10 mouse cellular contexts compared by ENCODE assay signal in the genomic region with DNA sequence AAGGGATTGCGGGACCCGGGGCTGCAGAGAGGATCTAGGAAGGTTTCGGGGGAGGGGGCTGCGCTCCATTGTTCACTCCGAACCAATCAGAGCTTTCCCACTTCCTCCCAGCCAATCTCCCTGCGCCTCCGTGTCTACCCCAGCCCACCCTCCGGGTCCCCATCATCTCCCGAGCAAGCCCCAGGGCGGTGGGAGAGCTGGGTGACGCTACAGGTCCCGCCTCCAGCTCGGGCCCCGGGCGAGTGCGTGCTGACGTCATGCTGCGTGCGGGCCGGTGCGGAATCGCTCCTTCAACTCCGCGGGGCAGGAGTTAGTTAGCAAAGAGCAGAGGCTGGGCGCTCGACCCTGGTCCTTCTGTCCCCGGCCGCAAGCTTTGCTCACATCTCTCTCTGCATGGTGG. TPM values are rescaled to one million over a fixed set of nuclear protein-coding genes. Genes with fewer than 3 reads are reported as not detected.
DNase-seq lines count a peak whose midpoint lies in the region; ATAC-seq and TF ChIP-seq lines count a peak whose summit lies in the region.
"Had no signal": no experiment of that assay in that cellular context is flagged by ENCODE, and none has a peak within 500 bp of the region (broad histone marks: within the 10 kb centered on the region; RNA-seq: fewer than 3 reads in every experiment).

No protein-coding gene starts in this region.

- peak overlapping the region; percentile 46; the same call in 1 of the 2 replicates for H3K9ac ChIP-seq in embryonic facial prominence, embryonic 11.5 days (replicated peaks; ENCODE audit: low read length)
- 0 out of 2 replicates have a peak overlapping the region, but pooled peaks have one; percentile 32 for H3K9ac ChIP-seq in heart, embryonic 15.5 days
- H3K9ac ChIP-seq in limb, embryonic 12.5 days (replicated peaks) = peak overlapping the region; percentile 40; the same call in 1 of the 2 replicates
- H3K9ac ChIP-seq in midbrain, embryonic 15.5 days = no peak overlapping the region

- no peak for TF ChIP-seq CTCF in cerebellum, adult 2 months (IDR thresholded peaks at IDR 0.05; ENCODE audit: borderline replicate concordance, insufficient read depth, low read depth, low read length)
- no peak for TF ChIP-seq CTCF in G1E (IDR thresholded peaks at IDR 0.05; ENCODE audit: low read depth, low read length)

- peak; percentile 17 to 41 for DNase-seq in cerebellum, adult 2 months
- DNase-seq in cerebellum, adult 18-20 months = no peak
- DNase-seq in G1E (ENCODE audit: low spot score) = no peak
- DNase-seq in embryonic facial prominence, embryonic 11.5 days (ENCODE audit: low spot score) = peak; percentile 92
- DNase-seq in testis, postnatal 14 days (ENCODE audit: low spot score) = peak; percentile 90

- peaks cover 7% of the 10 kb centered on the region for H3K9me3 ChIP-seq in G1E (replicated peaks)
- no peaks in the 10 kb centered on the region for H3K9me3 ChIP-seq in embryonic facial prominence, embryonic 11.5 days (replicated peaks; ENCODE audit: control insufficient read depth, low read length)
- H3K9me3 ChIP-seq in heart, embryonic 15.5 days (replicated peaks) = no peaks in the 10 kb centered on the region
- no peaks in the 10 kb centered on the region for H3K9me3 ChIP-seq in limb, embryonic 12.5 days
- H3K9me3 ChIP-seq in midbrain, embryonic 15.5 days = no peaks in the 10 kb centered on the region

- no peak overlapping the region for H3K4me3 ChIP-seq in cerebellum, adult 2 months (replicated peaks; ENCODE audit: insufficient read depth, low read depth, low read length)
- H3K4me3 ChIP-seq in G1E (ENCODE audit: low read depth, low read length) = peak overlapping the region; percentile 35; the same call in 1 of the 2 replicates
- peak overlapping the region; percentile 24 for H3K4me3 ChIP-seq in embryonic facial prominence, embryonic 11.5 days (ENCODE audit: low read depth, low read length)
- peak overlapping the region; percentile 56 for H3K4me3 ChIP-seq in heart, embryonic 15.5 days
- peak overlapping the region; percentile 45 for H3K4me3 ChIP-seq in limb, embryonic 12.5 days (replicated peaks)
- H3K4me3 ChIP-seq in midbrain, embryonic 15.5 days = peak overlapping the region; percentile 37

- no peak for ATAC-seq in G1E (ENCODE audit: extremely low read depth, insufficient number of reproducible peaks, low FRiP score, poor library complexity, severe bottlenecking)
- peak; percentile 97 for ATAC-seq in embryonic facial prominence, embryonic 11.5 days (replicated peaks; ENCODE audit: insufficient number of reproducible peaks, low FRiP score, low TSS enrichment, low read depth)
- peak; percentile 53 for ATAC-seq in heart, embryonic 15.5 days (replicated peaks; ENCODE audit: insufficient number of reproducible peaks, insufficient read depth, low FRiP score, low read depth)
- ATAC-seq in limb, embryonic 12.5 days (ENCODE audit: insufficient number of reproducible peaks, insufficient read depth, low FRiP score, low TSS enrichment, low read depth) = peak; percentile 90
- peak; percentile 90 for ATAC-seq in midbrain, embryonic 15.5 days (replicated peaks)

- H3K27ac ChIP-seq in cerebellum, adult 2 months (ENCODE audit: insufficient read depth, low read length) = no peak overlapping the region
- H3K27ac ChIP-seq in embryonic facial prominence, embryonic 11.5 days (replicated peaks; ENCODE audit: low read depth, low read length) = no peak overlapping the region
- no peak overlapping the region for H3K27ac ChIP-seq in heart, embryonic 15.5 days
- H3K27ac ChIP-seq in limb, embryonic 12.5 days = peak overlapping the region; percentile 50
- no peak overlapping the region for H3K27ac ChIP-seq in midbrain, embryonic 15.5 days

- no peaks in the 10 kb centered on the region for H3K4me1 ChIP-seq in cerebellum, adult 2 months (ENCODE audit: control insufficient read depth, insufficient read depth, low read length)
- peaks cover 3% of the 10 kb centered on the region; the same call in 1 of the 2 replicates for H3K4me1 ChIP-seq in G1E (ENCODE audit: insufficient read depth, low read depth, low read length)
- H3K4me1 ChIP-seq in embryonic facial prominence, embryonic 11.5 days (ENCODE audit: control insufficient read depth, insufficient read depth, low read length) = peaks cover 6% of the 10 kb centered on the region
- H3K4me1 ChIP-seq in heart, embryonic 15.5 days (replicated peaks) = peaks cover 47% of the 10 kb centered on the region
- H3K4me1 ChIP-seq in limb, embryonic 12.5 days (replicated peaks) = peaks cover 54% of the 10 kb centered on the region
- peaks cover 37% of the 10 kb centered on the region for H3K4me1 ChIP-seq in midbrain, embryonic 15.5 days

- no peak for TF ChIP-seq POLR2A in cerebellum, adult 2 months (IDR thresholded peaks at IDR 0.05; ENCODE audit: borderline replicate concordance, insufficient read depth, low read length)

- WGBS in cerebellum, adult 2 months = 2% methylated on average over 27 of the region's 28 CpGs
- WGBS in embryonic facial prominence, embryonic 11.5 days = under 1% methylated on average over 28 of the region's 28 CpGs
- under 1% methylated on average over 28 of the region's 28 CpGs for WGBS in heart, embryonic 15.5 days
- WGBS in limb, embryonic 12.5 days = under 1% methylated on average over 28 of the region's 28 CpGs
- under 1% methylated on average over 28 of the region's 28 CpGs for WGBS in midbrain, embryonic 15.5 days

- peaks cover 34% of the 10 kb centered on the region; the same call in 1 of the 2 replicates for H3K27me3 ChIP-seq in cerebellum, adult 2 months (ENCODE audit: control insufficient read depth, insufficient read depth, low read length)
- H3K27me3 ChIP-seq in G1E (ENCODE audit: insufficient read depth, low read length) = peaks cover 80% of the 10 kb centered on the region
- peaks cover 50% of the 10 kb centered on the region for H3K27me3 ChIP-seq in embryonic facial prominence, embryonic 11.5 days (ENCODE audit: control insufficient read depth, insufficient read depth, low read length)
- peaks cover 90% of the 10 kb centered on the region for H3K27me3 ChIP-seq in heart, embryonic 15.5 days
- H3K27me3 ChIP-seq in limb, embryonic 12.5 days = peaks cover 93% of the 10 kb centered on the region
- peaks cover 65% of the 10 kb centered on the region for H3K27me3 ChIP-seq in midbrain, embryonic 15.5 days (replicated peaks)

- H3K4me2 ChIP-seq in embryonic facial prominence, embryonic 11.5 days (ENCODE audit: low read depth, low read length) = peak overlapping the region; percentile 55
- peak overlapping the region; percentile 86 for H3K4me2 ChIP-seq in heart, embryonic 15.5 days
- H3K4me2 ChIP-seq in limb, embryonic 12.5 days = peak overlapping the region; percentile 71
- H3K4me2 ChIP-seq in midbrain, embryonic 15.5 days = peak overlapping the region; percentile 66

- no peaks in the 10 kb centered on the region for H3K36me3 ChIP-seq in G1E (replicated peaks)
- H3K36me3 ChIP-seq in embryonic facial prominence, embryonic 11.5 days (replicated peaks; ENCODE audit: control insufficient read depth, insufficient read depth, low read depth, low read length) = no peaks in the 10 kb centered on the region
- H3K36me3 ChIP-seq in heart, embryonic 15.5 days = no peaks in the 10 kb centered on the region
- no peaks in the 10 kb centered on the region for H3K36me3 ChIP-seq in limb, embryonic 12.5 days
- no peaks in the 10 kb centered on the region for H3K36me3 ChIP-seq in midbrain, embryonic 15.5 days (replicated peaks)

RNA-seq across cellular contexts. Expression of a gene that starts 2.4 kb away (rescaled TPM):
- polyA plus RNA-seq in cerebellum, adult 2 months (2012; rRNA removed) = 0.23 and 0.46 TPM in 2 replicates
- total RNA-seq in G1E (2014; fragmentation: Nextera tagmentation) (not detected in 2 replicates), G1E (2017) (not detected in 2 replicates)
- polyA plus RNA-seq in G1E (2012) = 0.03 and 0.17 TPM in 2 replicates
- 23.3 and 30.6 TPM in 2 replicates for polyA plus RNA-seq in embryonic facial prominence, embryonic 11.5 days (2014; fragmentation: Nextera tagmentation; extraction: Ambion mirVana)
- polyA plus RNA-seq in heart, embryonic 15.5 days (2015; fragmentation: Nextera tagmentation; extraction: Ambion mirVana) = 0.08 and 0.86 TPM in 2 replicates
- 2.3 and 3.6 TPM in 2 replicates for polyA plus RNA-seq in limb, embryonic 12.5 days (2016; fragmentation: Nextera tagmentation; extraction: Ambion mirVana)
- polyA plus RNA-seq in midbrain, embryonic 15.5 days (2015; fragmentation: Nextera tagmentation; extraction: Ambion mirVana) = 2.0 and 3.5 TPM in 2 replicates
- total RNA-seq: left cerebral cortex, postnatal 36 days; MEL had no signal

RNA-seq across cellular contexts. Expression of a gene that starts 28.8 kb away (rescaled TPM):
- 62.3 and 72.3 TPM in 2 replicates for polyA plus RNA-seq in cerebellum, adult 2 months (2012; rRNA removed)
- total RNA-seq in G1E (2014; fragmentation: Nextera tagmentation) (49.2 and 59.6 TPM in 2 replicates), G1E (2017) (41.8 and 44.2 TPM in 2 replicates)
- 67.9 and 77.6 TPM in 2 replicates for polyA plus RNA-seq in G1E (2012)
- polyA plus RNA-seq in embryonic facial prominence, embryonic 11.5 days (2014; fragmentation: Nextera tagmentation; extraction: Ambion mirVana) = 174 and 187 TPM in 2 replicates
- 339 and 435 TPM in 2 replicates for polyA plus RNA-seq in heart, embryonic 15.5 days (2015; fragmentation: Nextera tagmentation; extraction: Ambion mirVana)
- 183 and 192 TPM in 2 replicates for polyA plus RNA-seq in limb, embryonic 12.5 days (2016; fragmentation: Nextera tagmentation; extraction: Ambion mirVana)
- polyA plus RNA-seq in midbrain, embryonic 15.5 days (2015; fragmentation: Nextera tagmentation; extraction: Ambion mirVana) = 71.4 and 81.8 TPM in 2 replicates

Comparison
In these comparisons a context has a peak if more than half of its experiments do, and no peak if none do; other contexts are left out.
1. DNase-seq: peak in cerebellum, adult 2 months (2 of 2), embryonic facial prominence, embryonic 11.5 days (single experiment) and testis, postnatal 14 days (single experiment); none in cerebellum, adult 18-20 months (0 of 2) and G1E (single experiment).
2. Peak in every context shown above with its lines, with median percentiles within 50 percentile points of each other: H3K4me2 ChIP-seq.